Mouse (Mus musculus) thymus, postnatal 0 days (tissue): Measurements from ENCODE around the gene Acvr1b. TPM values are rescaled to one million over a fixed set of nuclear protein-coding genes. Genes with fewer than 3 reads are reported as not detected.

Experiments used
- microRNA-seq: library from miRNA; unstranded; fragments of <30 nt; microRNA quantifications from one replicate; pipeline ENCODE4, GENCODE M21; 2016; ENCODE audit warnings: borderline number of aligned reads
- polyA plus RNA-seq: library from polyadenylated mRNA; unstranded; fragments of >200 nt; fragmentation: Nextera tagmentation; extraction: Ambion mirVana; gene quantifications from 2 replicates; pipeline ENCODE4 v1.2.1, GENCODE M21; 2015

Acvr1b gene
- polyA plus RNA-seq, 1 experiment from 2014 or later, result 4.6 TPM

Small RNAs within 50 kb of the gene (microRNA-seq; reads per million reads assigned to microRNA genes)
- not detected for gene Mir6962

Other genes starting within 250 kb of the Acvr1b start
- not detected in 2 replicates for gene Gm47841, start 126.7 kb upstream of the Acvr1b start, polyA plus RNA-seq
- gene Fignl2, start 95.5 kb upstream of the Acvr1b start, polyA plus RNA-seq, result 0.04 TPM in 2 replicates
- not detected in 2 replicates for gene Ankrd33, start 58.3 kb upstream of the Acvr1b start, polyA plus RNA-seq
- 5.8 and 6.5 TPM in 2 replicates for gene Acvrl1, start 45.5 kb upstream of the Acvr1b start, polyA plus RNA-seq
- 1.2 TPM in 2 replicates for gene Grasp, start 50.1 kb downstream of the Acvr1b start, polyA plus RNA-seq
- 24.4 and 27.4 TPM in 2 replicates for gene Nr4a1, start 80.2 kb downstream of the Acvr1b start, polyA plus RNA-seq
- 95.1 and 103 TPM in 2 replicates for gene Atg101, start 110.2 kb downstream of the Acvr1b start, polyA plus RNA-seq
- 0.22 and 0.40 TPM in 2 replicates for gene 6030408B16Rik, start 119.1 kb downstream of the Acvr1b start, polyA plus RNA-seq
- 0.65 and 0.72 TPM in 2 replicates for gene Krt80, start 196.1 kb downstream of the Acvr1b start, polyA plus RNA-seq
- 84.1 and 92.4 TPM in 2 replicates for gene Krt7, start 237.0 kb downstream of the Acvr1b start, polyA plus RNA-seq